Mouse (Mus musculus) heart, adult 11 months (tissue): ENCODE measurements around the gene Lce1h.

Source experiments
- DNase-seq: peaks from one replicate; pipeline ENCODE4 v3.0.0; 2022

Gene Lce1h

DNA sequence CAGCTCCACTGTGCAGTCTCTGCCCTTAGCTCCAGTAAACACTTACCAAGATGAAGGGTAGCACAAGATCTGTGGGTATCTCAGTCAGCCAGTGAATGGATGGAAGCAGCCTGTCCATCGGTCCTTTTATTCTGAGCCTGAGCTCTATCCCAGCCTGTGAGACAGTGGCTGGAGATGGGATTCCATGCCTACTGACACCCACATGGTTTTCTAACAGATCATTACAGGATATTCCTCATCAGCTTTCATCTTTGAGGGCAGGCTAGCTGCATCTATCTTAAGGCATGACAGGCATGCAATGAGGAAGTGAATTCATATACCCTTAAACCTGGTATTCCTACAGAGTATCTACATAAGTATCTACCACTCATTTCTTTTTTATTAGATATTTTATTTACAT is at the start of gene Lce1h:
Lce1h (minus strand) TSS at position 101 of the 400 bp plus-strand sequence.
- no peak for DNase-seq

GRCm38 (mm10) chr3:92807791-92808190 is 42.9 kb upstream of the Lce1h start, which contains the start of gene Lce1k:
Lce1k (minus strand) TSS chr3:92807891.
- no peak for DNase-seq

DNA sequence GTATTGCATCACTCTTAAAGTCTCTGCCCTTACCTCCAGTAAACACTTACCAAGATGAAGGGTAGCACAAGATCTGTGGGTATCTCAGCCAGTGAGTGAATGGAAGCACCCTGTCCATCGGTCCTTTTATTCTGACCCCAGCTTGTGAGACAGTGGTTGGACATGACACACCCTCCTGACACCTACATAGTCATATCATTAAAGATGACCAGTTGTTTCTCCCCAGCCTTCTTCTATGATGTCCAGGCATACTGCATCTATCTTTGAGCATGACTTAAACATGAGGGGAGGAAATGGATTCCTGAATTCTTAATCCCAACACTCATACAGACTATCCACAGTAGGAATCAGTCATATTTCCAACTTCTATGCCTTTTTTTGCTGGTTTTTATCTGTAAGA is 25.5 kb upstream of the Lce1h start, which contains the start of gene Lce1j:
Lce1j (minus strand) TSS at position 101 of the 400 bp plus-strand sequence.
- no peak for DNase-seq

GRCm38 (mm10) chr3:92778799-92779198 is 13.9 kb upstream of the Lce1h start, which contains the start of gene Lce1i:
Lce1i (minus strand) TSS chr3:92778899.
- DNase-seq = no peak

GRCm38 (mm10) chr3:92771573-92771972 is 6.7 kb upstream of the Lce1h start:
- no peak for DNase-seq

DNA sequence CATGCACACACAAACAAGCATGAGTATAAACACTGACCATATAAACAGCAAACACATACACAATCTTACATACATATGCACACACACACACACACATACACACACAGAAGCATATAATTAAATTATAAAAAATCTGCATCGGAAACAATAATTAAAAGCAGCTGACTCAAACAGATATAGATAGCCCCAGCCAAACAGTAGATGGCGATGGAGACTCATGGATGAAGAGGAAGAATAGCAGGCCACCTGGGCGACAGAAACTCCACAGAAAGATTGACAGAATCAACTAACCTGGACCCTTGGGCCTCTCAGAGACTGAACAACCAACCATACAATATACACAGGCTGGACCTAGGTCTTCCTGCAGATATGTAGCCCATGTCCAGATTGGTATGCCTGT is 11.7 kb downstream of the Lce1h start:
- DNase-seq = no peak

DNA sequence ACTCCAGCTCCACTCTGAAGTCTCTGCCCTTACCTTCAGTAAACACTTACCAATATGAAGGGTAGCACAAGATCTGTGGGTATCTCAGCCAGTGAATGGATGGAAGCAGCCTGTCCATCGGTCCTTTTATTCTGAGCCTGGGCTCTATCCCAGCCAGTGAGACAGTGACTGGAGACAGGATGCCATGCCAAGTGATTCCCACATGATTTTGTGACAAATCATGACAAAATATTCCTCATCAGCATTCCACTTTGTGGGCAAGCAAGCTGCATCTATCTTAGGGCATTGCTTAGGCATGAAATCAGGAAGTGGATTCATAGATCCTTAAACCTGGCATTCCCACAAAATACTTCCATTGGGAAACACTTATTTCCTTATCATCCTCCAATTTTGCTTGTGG is 12.6 kb downstream of the Lce1h start, which contains the start of gene Lce1g:
Lce1g (minus strand) TSS at position 101 of the 400 bp plus-strand sequence.
- DNase-seq = no peak

DNA sequence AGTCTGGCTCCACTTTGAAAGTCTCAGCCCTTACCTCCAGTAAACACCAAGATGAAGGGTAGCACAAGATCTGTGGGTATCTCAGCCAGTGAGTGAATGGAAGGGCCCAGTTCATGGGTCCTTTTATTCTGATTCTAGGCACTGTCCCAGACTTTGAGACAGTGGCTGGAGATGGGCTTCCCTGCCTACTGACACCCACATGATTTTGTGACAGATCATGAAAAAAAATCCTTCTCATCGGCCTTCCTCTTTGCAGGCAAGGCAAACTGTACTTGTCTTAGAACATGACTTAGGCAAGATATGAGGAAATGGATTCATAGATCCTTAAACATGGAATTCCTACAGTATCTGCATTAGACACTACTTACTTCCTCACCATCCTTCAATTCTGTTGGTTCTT is 25.9 kb downstream of the Lce1h start, which contains the start of gene Gm38119:
Gm38119 (minus strand) TSS at position 101 of the 400 bp plus-strand sequence.
- no peak for DNase-seq

DNA sequence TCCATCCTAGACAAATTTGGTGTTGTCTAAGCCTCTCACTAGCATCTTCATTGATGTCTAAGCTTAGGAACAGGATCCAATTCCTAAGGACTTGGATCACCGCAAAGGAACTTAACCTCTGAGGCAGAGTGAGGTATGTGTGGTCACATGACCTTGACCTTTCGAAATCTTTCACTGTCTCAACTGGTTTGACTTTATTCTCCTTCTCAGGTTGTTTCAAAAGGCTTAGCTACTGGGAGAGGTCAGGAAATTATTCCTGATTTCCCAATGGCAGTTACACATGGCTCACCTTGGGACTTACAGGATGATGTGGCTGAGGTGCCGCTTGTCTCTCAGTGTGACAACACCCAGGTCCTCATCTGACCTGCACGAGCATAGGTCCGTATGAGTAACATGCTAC is 42.2 kb downstream of the Lce1h start:
- DNase-seq = no peak

- no peak for DNase-seq
Measured at GRCm38 (mm10) chr3:92720250-92720649, 44.6 kb downstream of the Lce1h start, which contains the start of gene Lce1f. Lce1f (minus strand) TSS chr3:92720350.

DNA sequence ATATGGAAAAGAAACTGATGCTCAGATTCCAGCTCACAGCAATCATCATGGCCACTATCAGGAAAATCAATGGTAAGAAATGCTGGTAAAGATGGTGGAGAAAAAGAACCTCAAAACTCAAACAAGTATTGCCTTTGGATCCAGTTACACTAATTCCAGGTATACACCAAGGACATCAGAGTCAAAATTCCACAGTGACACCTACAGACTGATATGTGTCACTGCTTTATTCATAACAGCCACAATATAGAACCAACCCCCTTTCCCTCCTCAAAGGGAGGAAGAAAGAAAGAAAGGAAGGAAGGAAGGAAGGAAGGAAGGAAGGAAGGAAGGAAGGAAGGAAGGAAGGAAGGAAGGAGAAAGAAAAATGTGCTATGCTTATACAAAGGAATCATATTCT is 49.7 kb downstream of the Lce1h start:
- no peak for DNase-seq
